Mouse (Mus musculus) layer of hippocampus, adult 2 months (tissue): ENCODE data around the gene Ap2b1. TPM values are rescaled to one million over a fixed set of nuclear protein-coding genes. Genes with fewer than 3 reads are reported as not detected.
"Not testable (repeated sequence)": the region's sequence is repeated elsewhere in the genome, so short reads cannot be mapped to it uniquely, and the experiment has no call there.

Source experiments
- DNase-seq, 2 experiments: peaks; one replicate each; pipeline ENCODE4 v3.0.0; 2022; ENCODE audit warnings: low spot score in 2 of 2
- H3K27ac ChIP-seq: fragments of 200-600 bp; 2 replicates; pipeline ENCODE4 v1.8.1; 2022
- H3K4me3 ChIP-seq: fragments of 200-600 bp; 2 replicates; pipeline ENCODE4 v1.8.1; 2022; ENCODE audit warnings: mild to moderate bottlenecking
- CTCF ChIP-seq: fragments of 200-600 bp; conservative IDR thresholded peaks from 2 replicates; pipeline ENCODE4 v1.8.1; 2022; ENCODE audit warnings: antibody characterized with exemption, mild to moderate bottlenecking, moderate library complexity
- total RNA-seq, 2 experiments: library from RNA; stranded (reverse); gene quantifications; 2 replicates each; pipeline ENCODE4 v1.2.3; 2021

Gene Ap2b1
- total RNA-seq, 2 experiments from 2014 or later: 319 to 331 TPM

DNA sequence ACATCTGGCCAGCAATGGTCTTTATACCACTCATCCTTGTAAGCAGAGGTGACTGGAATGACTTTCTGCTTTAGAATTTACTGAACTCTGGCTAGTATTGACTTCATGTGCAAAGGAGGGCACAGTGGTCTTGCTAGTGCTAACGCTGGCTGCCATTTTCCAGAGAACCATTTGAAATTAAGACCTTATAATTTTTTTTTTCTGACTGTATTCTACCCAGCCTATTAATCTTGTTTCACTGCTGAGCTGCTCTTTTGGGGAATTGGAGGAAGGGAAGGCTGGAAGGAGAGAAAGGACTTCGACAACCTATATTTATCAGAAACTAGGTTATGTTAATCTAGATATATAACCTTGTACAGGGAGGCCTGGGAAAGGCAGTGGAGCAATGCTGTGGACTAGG lies 5.7 kb downstream of the Ap2b1 start:
- H3K4me3 ChIP-seq: peak overlapping the region; percentile 97
- H3K27ac ChIP-seq: peak overlapping the region; percentile 98
- no peak for TF ChIP-seq CTCF
- no peak for DNase-seq

DNA sequence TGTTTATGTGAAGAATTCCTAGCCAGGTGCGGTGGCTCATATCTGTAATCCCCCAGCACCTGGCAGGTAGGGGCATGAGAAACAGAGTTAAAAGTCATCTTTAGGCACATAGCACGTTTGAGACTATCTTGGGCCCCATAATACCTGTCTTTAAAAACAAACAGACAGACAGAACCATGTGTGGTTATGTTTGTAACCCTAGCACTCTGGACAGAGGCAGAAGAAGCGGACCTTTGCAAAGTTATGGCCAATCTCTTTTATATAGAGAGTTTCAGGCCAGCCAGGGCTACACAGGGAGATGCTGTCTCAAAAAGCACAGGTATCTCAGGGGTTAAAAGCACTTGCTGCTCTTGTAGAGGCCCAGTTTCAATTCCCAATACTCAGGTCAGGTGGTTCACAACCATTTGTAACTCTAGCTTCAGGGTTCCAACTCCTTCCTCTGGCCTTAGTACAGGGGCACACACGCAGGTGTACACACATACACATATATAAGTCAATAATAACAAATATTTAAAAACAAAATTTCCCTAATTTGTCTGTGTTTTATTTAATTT lies 8.0 kb downstream of the Ap2b1 start:
- peak overlapping the region; percentile 33; the same call in 1 of the 2 replicates for H3K27ac ChIP-seq
- H3K4me3 ChIP-seq: no peak overlapping the region
- DNase-seq: no peak
- no peak for TF ChIP-seq CTCF

DNA sequence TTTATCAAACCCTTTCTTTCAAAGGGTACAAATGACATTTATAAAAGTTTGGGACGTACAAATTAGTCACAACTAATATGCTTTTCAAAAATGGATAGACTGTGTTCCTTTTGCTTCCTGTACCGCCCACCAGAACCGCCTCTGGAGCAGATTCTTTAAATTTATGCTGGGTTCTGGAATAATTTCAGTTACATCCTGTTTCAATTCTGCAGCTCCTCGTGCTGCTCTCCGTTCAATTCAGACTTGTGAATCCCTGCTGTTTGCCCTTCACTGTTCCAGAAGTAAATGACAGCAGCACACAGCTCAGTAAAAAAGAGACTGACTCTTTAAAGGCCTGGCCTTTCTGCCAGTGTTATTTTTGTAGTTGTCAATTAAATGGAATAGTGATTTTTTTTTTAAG lies 13.6 kb downstream of the Ap2b1 start:
- Histone ChIP-seq H3K4me3 (no peak overlapping the region), H3K27ac (peak overlapping the region; percentile 95)
- peak in 1 of 2 experiments; percentile 73 for DNase-seq
- no peak for TF ChIP-seq CTCF

DNA sequence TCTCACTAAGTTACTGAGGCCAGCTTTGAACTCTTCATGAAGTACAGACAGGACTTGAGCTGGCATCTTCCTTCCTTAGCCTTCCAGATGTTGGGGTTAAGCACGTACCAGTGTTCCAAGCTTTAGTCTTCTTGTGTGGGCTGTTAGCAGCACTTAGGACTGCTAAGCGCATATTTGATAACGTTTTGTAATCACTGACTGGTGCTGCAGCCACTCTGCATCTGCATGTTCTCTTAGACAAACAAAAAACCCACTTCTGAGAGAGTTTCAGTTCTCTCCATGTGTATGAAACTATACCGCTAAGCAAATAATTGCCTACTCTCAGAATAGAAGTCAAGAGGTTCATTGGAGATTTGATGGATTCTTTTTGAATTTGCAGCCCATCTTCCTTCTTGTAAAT lies 20.2 kb downstream of the Ap2b1 start:
- Histone ChIP-seq H3K27ac (no peak overlapping the region), H3K4me3 (no peak overlapping the region)
- no peak for DNase-seq
- TF ChIP-seq CTCF: no peak

DNA sequence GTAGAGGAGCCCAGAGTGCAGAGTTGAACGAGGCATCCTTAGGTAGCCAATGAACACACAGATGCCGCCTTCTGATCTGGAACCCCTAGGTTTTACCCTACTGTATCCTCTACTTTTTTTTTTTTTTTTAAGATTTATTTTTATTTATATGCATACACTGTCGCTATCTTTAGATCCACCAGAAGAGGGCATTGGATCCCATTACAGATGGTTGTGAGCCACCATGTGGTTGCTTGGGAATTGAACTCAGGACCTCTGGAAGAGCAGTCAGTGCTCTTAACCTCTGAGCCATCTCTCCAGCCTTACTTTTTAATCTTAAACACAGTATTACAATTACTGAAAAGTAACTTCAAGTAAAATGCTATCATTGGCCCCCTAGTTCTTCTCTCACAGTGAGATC lies 27.9 kb downstream of the Ap2b1 start:
- not testable (repeated sequence) for H3K4me3 ChIP-seq, DNase-seq, H3K27ac ChIP-seq
- TF ChIP-seq CTCF: peak; percentile 43

DNA sequence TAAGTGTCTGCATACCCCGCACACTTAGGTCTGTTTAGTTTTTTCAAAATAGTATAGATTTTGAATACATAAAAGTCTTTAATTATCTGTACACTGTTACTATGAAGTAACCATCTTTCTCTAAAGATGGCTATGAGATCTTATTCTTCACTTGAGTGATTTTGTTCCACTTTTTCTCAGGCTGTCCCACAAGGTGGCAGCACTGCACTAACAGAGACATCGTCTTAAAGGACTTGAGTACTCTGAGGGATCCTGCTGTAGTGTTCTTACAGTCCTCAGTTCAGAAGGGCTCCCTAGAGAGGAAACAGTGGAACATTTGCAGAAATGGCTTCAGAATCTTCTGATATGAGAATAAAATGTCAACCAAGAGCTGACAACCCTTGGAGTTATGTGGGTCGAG lies 28.6 kb downstream of the Ap2b1 start:
- peak; percentile 86 for TF ChIP-seq CTCF
- Histone ChIP-seq H3K27ac (no peak overlapping the region), H3K4me3 (no peak overlapping the region)
- peak in 1 of 2 experiments; percentile 66 for DNase-seq

DNA sequence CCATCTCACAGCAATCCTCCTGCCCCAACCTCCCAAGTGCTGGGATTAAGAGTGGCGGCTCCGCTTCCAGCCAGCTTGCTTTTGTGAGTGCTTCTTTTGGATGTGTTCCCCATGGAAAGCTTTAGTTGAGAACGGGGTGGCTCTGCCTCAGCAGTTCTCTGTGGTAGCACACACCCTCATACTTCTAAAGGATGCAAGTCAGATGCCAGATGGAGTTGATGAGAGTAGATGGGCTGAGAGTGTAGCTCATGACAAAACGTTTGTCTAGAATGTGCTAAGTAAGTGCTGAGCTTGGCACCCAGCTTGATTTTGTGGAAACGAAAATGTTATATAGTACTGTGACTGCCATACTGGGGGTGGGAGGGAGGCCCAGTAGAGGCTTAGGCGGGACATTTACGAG lies 37.0 kb downstream of the Ap2b1 start:
- peak; percentile 21 to 61 for DNase-seq
- no peak overlapping the region for H3K4me3 ChIP-seq
- H3K27ac ChIP-seq: peak overlapping the region; percentile 28; the same call in 1 of the 2 replicates
- TF ChIP-seq CTCF: no peak

- Histone ChIP-seq H3K27ac (no peak overlapping the region), H3K4me3 (no peak overlapping the region)
- DNase-seq: no peak
- no peak for TF ChIP-seq CTCF
These were observed 40.9 kb downstream of the Ap2b1 start for GRCm38 (mm10) chr11:83339705-83340104.

GRCm38 (mm10) chr11:83341716-83342245 lies 43.0 kb downstream of the Ap2b1 start:
- DNase-seq: no peak
- Histone ChIP-seq H3K27ac (peak overlapping the region; percentile 40; the same call in 1 of the 2 replicates), H3K4me3 (no peak overlapping the region)
- TF ChIP-seq CTCF: no peak

DNA sequence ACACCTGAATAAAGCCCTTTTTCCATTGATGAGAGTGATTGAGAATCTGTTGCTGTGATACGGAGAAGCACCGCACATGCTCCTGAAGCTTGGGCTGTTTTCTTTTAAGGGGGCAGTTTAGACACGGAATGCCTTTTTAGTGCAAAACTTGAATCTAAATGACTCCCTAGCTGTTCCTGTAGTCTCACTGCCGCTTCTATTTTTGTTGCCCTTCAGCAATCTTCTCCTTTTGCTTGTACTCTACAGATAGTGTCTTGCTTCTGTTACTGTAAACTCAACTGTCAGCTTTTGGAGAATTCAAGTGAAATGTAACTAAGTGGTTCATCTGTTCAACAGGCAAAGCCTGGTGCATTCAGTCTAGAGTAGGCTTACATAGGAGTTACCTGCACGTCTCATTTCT lies 56.6 kb downstream of the Ap2b1 start:
- no peak for TF ChIP-seq CTCF
- peak overlapping the region; percentile 8; the same call in 1 of the 2 replicates for H3K27ac ChIP-seq
- no peak for DNase-seq
- no peak overlapping the region for H3K4me3 ChIP-seq

DNA sequence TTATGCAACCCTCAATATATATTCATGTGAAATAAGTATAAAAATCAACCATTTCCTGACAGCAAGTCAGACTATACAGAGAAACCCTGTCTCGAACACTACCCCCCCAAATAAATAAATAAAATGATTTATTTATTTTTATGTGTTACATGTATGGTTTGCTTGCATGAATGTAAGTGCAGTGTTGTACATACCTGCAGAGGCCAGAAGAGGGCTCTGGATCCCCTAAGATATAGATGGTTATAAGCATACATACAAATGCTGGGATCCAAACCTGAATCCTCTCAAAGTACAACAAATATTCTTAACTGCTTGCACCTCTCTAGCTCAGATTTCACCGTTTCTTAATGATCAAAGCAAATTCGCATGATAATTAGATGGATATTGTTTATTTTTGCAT lies 58.6 kb downstream of the Ap2b1 start:
- DNase-seq: peak; percentile 23 to 34
- TF ChIP-seq CTCF: peak; percentile 87
- H3K4me3 ChIP-seq: no peak overlapping the region
- H3K27ac ChIP-seq: no peak overlapping the region

GRCm38 (mm10) chr11:83364656-83365055 lies 65.8 kb downstream of the Ap2b1 start:
- TF ChIP-seq CTCF: no peak
- DNase-seq: no peak
- H3K4me3 ChIP-seq: no peak overlapping the region
- H3K27ac ChIP-seq: no peak overlapping the region

- DNase-seq: peak in 1 of 2 experiments; percentile 37
- Histone ChIP-seq H3K4me3 (no peak overlapping the region), H3K27ac (peak overlapping the region; percentile 33; the same call in 1 of the 2 replicates)
- TF ChIP-seq CTCF: no peak
These were observed 72.4 kb downstream of the Ap2b1 start for GRCm38 (mm10) chr11:83371267-83371666.

GRCm38 (mm10) chr11:83379745-83380341 lies 81.0 kb downstream of the Ap2b1 start:
- Histone ChIP-seq H3K4me3 (no peak overlapping the region), H3K27ac (no peak overlapping the region)
- no peak for DNase-seq
- no peak for TF ChIP-seq CTCF
